8 mouse cellular contexts compared by ENCODE assay signal in the genomic region with DNA sequence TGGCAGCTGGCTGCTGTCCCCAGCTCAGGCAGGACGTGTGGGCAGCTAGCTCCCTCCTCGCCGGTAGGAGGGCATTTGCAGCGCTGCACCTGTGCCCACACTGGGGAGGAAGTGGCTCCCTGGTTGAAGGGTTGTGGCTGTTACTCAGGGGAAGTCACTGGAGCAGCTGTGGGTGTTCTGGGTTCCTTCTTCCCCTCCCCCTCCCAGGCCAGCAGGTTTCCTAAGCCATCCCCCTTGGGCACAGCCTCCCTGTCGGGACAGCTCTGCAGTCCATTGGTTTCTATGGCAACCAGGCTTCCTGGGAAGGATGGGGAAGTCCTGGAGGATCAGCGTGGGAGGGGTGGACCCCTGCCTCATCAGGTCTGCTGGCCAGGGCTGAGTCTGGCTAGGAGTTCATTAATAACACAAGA. TPM values are rescaled to one million over a fixed set of nuclear protein-coding genes. Genes with fewer than 3 reads are reported as not detected.
DNase-seq lines count a peak whose midpoint lies in the region; ATAC-seq and TF ChIP-seq lines count a peak whose summit lies in the region.
"Had no signal": no experiment of that assay in that cellular context is flagged by ENCODE, and none has a peak within 500 bp of the region (broad histone marks: within the 10 kb centered on the region; RNA-seq: fewer than 3 reads in every experiment).

No protein-coding gene starts in this region.

- peak; percentile 86 for DNase-seq in 416B (ENCODE audit: low read depth)
- DNase-seq in CD4-positive, CD25-positive, alpha-beta regulatory T cell, adult 2 months (ENCODE audit: low read depth, low spot score): peak; percentile 80
- DNase-seq in hindbrain, embryonic 10.5 days (ENCODE audit: low spot score): no peak
- peak; percentile 54 for DNase-seq in stomach, postnatal 0 days (ENCODE audit: low spot score)
- no peak for DNase-seq in urinary bladder, adult 18-20 months (ENCODE audit: low spot score in 2 of 2)
- DNase-seq in right cerebral cortex, postnatal 25 days: no peak

- peak overlapping the region; percentile 92 for H3K4me3 ChIP-seq in hindbrain, embryonic 10.5 days
- peak overlapping the region; percentile 94; the same call in 1 of the 2 replicates for H3K4me3 ChIP-seq in midbrain, embryonic 12.5 days
- H3K4me3 ChIP-seq in stomach, postnatal 0 days (ENCODE audit: low read depth, low read length): no peak overlapping the region
- H3K4me3 ChIP-seq: liver, embryonic 15.5 days had no signal

- TF ChIP-seq CTCF in stomach, postnatal 0 days (IDR thresholded peaks at IDR 0.05; ENCODE audit: low read depth): no peak

- H3K36me3 ChIP-seq in hindbrain, embryonic 10.5 days: peaks cover 68% of the 10 kb centered on the region
- H3K36me3 ChIP-seq in midbrain, embryonic 12.5 days: peaks cover 14% of the 10 kb centered on the region
- no peaks in the 10 kb centered on the region for H3K36me3 ChIP-seq in stomach, postnatal 0 days (ENCODE audit: control insufficient read depth, insufficient read depth, low read length)
- H3K36me3 ChIP-seq: liver, embryonic 15.5 days had no signal

- H3K9ac ChIP-seq in midbrain, embryonic 12.5 days (replicated peaks): peak overlapping the region; percentile 17; the same call in 1 of the 2 replicates
- H3K9ac ChIP-seq in stomach, postnatal 0 days (ENCODE audit: low read length): no peak overlapping the region
- H3K9ac ChIP-seq: liver, embryonic 15.5 days had no signal

- H3K4me2 ChIP-seq in midbrain, embryonic 12.5 days (replicated peaks): peak overlapping the region; percentile 78
- no peak overlapping the region for H3K4me2 ChIP-seq in stomach, postnatal 0 days (replicated peaks; ENCODE audit: low read depth)
- H3K4me2 ChIP-seq: liver, embryonic 15.5 days had no signal

- H3K9me3 ChIP-seq in hindbrain, embryonic 10.5 days: no peaks in the 10 kb centered on the region
- H3K9me3 ChIP-seq in midbrain, embryonic 12.5 days: no peaks in the 10 kb centered on the region
- H3K9me3 ChIP-seq in stomach, postnatal 0 days (ENCODE audit: control insufficient read depth, low read length): no peaks in the 10 kb centered on the region
- H3K9me3 ChIP-seq: liver, embryonic 15.5 days had no signal

- peaks cover 86% of the 10 kb centered on the region for H3K4me1 ChIP-seq in hindbrain, embryonic 10.5 days (replicated peaks)
- peaks cover 77% of the 10 kb centered on the region for H3K4me1 ChIP-seq in midbrain, embryonic 12.5 days
- H3K4me1 ChIP-seq in stomach, postnatal 0 days (replicated peaks; ENCODE audit: control insufficient read depth, insufficient read depth): 0 out of 2 replicates have a peak, but pooled peaks cover 8% of the 10 kb centered on the region

- ATAC-seq in midbrain, embryonic 12.5 days (ENCODE audit: low FRiP score, low read depth): peak; percentile 35
- ATAC-seq in stomach, postnatal 0 days (ENCODE audit: low FRiP score, low TSS enrichment): peak; percentile 30

- WGBS in hindbrain, embryonic 10.5 days: 7% methylated on average over 6 of the region's 6 CpGs
- 3% methylated on average over 6 of the region's 6 CpGs for WGBS in midbrain, embryonic 12.5 days
- WGBS in stomach, postnatal 0 days: 18% methylated on average over 6 of the region's 6 CpGs

- 0 out of 2 replicates have a peak, but pooled peaks cover under 1% of the 10 kb centered on the region for H3K27me3 ChIP-seq in hindbrain, embryonic 10.5 days (ENCODE audit: insufficient read depth, poor library complexity, severe bottlenecking)
- no peaks in the 10 kb centered on the region for H3K27me3 ChIP-seq in midbrain, embryonic 12.5 days
- no peaks in the 10 kb centered on the region for H3K27me3 ChIP-seq in stomach, postnatal 0 days (ENCODE audit: control insufficient read depth, insufficient read depth, low read length)

- no peak for TF ChIP-seq EP300 in stomach, postnatal 0 days (optimal IDR thresholded peaks at IDR 0.05)

- peak overlapping the region; percentile 97 for H3K27ac ChIP-seq in hindbrain, embryonic 10.5 days
- peak overlapping the region; percentile 94 for H3K27ac ChIP-seq in midbrain, embryonic 12.5 days (replicated peaks)
- no peak overlapping the region for H3K27ac ChIP-seq in stomach, postnatal 0 days (replicated peaks)
- H3K27ac ChIP-seq: liver, embryonic 15.5 days had no signal

RNA-seq across cellular contexts. Expression of a gene that starts 5.3 kb away (rescaled TPM):
- 202 and 281 TPM in 2 replicates for polyA plus RNA-seq in hindbrain, embryonic 10.5 days (2016; fragmentation: Nextera tagmentation; extraction: Ambion mirVana)
- polyA plus RNA-seq in midbrain, embryonic 12.5 days (2016; fragmentation: Nextera tagmentation; extraction: Ambion mirVana): 142 and 172 TPM in 2 replicates
- 17.3 and 27.8 TPM in 2 replicates for polyA plus RNA-seq in stomach, postnatal 0 days (2015; fragmentation: Nextera tagmentation; extraction: Ambion mirVana)

Comparison
In these comparisons a context has a peak if more than half of its experiments do, and no peak if none do; other contexts are left out.
1. DNase-seq: peak in 416B (single experiment), CD4-positive, CD25-positive, alpha-beta regulatory T cell, adult 2 months (single experiment) and stomach, postnatal 0 days (single experiment); none in hindbrain, embryonic 10.5 days (single experiment), urinary bladder, adult 18-20 months (0 of 2) and right cerebral cortex, postnatal 25 days (single experiment).